In the genomic region with DNA sequence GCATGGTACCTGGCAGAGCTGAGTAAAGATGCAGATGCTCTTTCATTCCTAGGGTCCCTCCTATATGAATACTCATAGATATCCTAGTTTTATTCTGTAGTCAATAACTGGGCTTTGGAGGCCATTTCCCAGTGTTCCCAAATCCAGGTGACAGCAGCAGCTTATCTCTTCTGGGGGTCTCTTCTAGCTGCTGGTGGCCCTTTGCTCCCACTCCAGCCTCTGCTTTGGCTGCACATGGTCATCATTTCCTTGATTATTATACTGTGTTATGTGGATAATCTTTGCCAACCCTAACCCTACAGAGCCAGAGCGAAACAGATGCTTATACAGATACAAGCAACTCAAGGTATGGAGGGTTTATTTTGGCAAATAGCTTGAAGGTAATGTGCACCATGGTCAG, we compare ENCODE assay signal across 20 mouse cellular contexts. TPM values are rescaled to one million over a fixed set of nuclear protein-coding genes. Genes with fewer than 3 reads are reported as not detected.
"Had no signal": no experiment of that assay in that cellular context is flagged by ENCODE, and none has a peak within 500 bp of the region (broad histone marks: within the 10 kb centered on the region; RNA-seq: fewer than 3 reads in every experiment).

No protein-coding gene starts in this region.

- DNase-seq: left cerebral cortex, postnatal 4 days; liver; liver, embryonic 13.5 days; liver, postnatal 0 days; lung, adult 18-20 months; lung, adult 2 months; lung, embryonic 14.5 days; lung, postnatal 10 days; lung, postnatal 14 days; lung, postnatal 36 days; lung, postnatal 4 days had no signal

RNA-seq across cellular contexts. Expression of gene Tnp1, which starts 8.9 kb away (rescaled TPM):
- total RNA-seq: left cerebral cortex, postnatal 10 days; left cerebral cortex, postnatal 14 days; left cerebral cortex, postnatal 25 days; left cerebral cortex, postnatal 36 days; left cerebral cortex, postnatal 4 days; liver, adult 2 months; megakaryocyte progenitor cell, adult 5-6 weeks; megakaryocyte, adult 5-6 weeks; megakaryocyte-erythroid progenitor cell, adult 5-6 weeks; midbrain, postnatal 0 days had no signal
